Mouse (Mus musculus): Measurements from ENCODE around the gene Ppm1n.

Ppm1n gene

DNA sequence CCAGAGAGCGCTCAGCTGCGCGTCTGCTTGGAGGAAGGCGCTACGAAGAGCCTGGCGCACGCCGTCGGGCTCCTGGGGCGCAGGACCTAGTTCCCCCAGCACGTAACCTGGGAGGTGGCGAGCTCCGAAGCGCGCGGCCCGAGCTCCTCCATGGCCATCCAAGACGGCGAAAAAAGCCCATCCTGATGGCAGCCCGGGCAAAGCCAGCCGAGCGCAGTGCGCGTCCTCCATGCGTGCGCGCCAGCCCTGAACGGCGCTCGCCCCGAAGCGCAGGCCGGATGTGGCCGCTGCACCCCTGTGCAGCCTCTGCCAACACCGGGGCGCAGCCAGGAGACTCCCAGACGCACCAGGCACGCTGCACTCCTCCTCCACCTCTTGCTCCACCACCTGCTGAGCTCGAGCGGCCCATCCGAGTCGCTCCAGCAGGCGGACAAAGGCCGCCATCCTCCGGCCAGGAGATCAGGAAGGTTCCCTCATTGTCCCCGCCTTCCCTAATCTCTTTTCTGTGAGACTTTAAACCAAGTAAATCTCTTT is at the start of gene Ppm1n:
Gene Ppm1n (minus strand): TSS at position 484 of the 534 bp plus-strand sequence.
- peak; percentile 67 for DNase-seq

DNA sequence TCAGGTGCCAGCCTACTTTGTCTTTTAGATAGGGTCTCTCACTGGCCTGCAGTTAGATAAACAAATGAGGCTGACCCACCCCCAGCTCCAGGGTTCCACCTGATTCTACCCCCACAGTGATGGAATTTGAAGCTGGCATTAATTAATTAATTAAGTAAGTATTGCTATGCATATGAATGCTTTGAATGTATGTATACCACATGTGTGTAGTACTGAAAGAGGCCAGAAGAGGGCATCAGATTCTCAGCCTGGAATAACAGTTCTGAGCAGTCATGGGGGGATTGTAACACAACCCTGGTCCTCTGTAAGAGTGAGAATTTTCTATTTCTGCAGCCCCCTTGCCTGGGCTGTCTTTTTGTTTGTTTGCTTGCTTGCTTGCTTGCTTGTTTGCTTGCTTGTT is 48.6 kb upstream of the Ppm1n start:
- no peak for DNase-seq

DNA sequence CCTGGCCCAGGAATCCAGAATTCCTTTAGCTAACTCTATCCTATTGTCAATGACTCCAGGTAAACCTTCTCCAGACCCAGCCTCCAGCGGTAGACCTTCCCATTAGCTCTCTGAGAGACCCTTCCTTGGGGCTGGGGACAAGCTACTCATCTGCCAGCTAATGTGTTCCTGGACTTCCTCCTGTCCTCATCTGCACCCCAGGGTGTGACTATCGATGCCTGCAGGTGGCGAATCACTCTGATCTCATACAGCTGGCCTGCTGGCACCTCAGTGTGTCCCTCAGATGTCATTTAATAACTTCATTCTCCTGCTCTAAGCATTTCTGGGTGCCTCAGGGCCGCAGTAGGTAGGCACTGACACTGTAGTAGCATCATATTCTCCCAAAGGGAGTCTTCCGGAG is 47.9 kb upstream of the Ppm1n start:
- no peak for DNase-seq

DNA sequence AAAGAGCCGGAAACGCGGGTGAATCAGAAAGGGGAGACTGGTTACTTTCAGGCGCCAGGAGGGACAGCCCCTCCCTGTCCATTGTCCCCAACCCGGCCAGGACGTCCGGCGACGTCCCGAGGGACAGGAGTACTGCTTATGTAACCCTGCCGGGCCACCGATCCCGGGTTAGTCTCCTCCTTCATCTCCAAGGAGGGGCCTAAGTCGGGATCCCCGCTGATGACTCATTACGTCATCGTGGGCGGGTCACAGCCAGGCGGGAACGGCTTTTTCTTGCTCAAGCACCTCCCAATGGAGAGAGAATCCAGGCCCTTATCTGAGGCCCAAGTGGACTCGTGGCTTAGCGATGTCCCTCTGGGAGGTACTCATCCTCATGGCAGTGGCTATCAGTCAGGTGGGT is 47.3 kb upstream of the Ppm1n start:
- DNase-seq: no peak

DNA sequence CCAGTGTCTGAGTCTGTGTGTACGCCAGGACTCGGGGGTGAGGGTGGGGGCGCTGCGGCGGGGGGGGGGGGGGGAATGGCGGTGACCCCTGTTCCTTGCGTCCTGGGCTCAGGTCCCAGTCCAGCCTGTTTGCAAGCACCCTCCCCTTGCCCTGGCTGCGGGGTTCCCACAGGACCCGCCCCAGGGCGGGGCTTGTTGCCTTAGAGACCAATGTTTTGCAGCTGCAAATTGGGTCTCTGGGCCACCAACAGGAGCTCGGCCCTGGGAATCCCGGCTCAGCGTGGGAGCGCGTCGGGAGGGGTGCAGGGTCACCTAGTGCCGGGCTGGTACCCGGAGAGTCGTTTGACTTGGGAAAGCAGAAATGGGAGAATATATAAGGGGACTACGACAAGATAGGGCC is 46.5 kb upstream of the Ppm1n start:
- DNase-seq: peak; percentile 77

DNA sequence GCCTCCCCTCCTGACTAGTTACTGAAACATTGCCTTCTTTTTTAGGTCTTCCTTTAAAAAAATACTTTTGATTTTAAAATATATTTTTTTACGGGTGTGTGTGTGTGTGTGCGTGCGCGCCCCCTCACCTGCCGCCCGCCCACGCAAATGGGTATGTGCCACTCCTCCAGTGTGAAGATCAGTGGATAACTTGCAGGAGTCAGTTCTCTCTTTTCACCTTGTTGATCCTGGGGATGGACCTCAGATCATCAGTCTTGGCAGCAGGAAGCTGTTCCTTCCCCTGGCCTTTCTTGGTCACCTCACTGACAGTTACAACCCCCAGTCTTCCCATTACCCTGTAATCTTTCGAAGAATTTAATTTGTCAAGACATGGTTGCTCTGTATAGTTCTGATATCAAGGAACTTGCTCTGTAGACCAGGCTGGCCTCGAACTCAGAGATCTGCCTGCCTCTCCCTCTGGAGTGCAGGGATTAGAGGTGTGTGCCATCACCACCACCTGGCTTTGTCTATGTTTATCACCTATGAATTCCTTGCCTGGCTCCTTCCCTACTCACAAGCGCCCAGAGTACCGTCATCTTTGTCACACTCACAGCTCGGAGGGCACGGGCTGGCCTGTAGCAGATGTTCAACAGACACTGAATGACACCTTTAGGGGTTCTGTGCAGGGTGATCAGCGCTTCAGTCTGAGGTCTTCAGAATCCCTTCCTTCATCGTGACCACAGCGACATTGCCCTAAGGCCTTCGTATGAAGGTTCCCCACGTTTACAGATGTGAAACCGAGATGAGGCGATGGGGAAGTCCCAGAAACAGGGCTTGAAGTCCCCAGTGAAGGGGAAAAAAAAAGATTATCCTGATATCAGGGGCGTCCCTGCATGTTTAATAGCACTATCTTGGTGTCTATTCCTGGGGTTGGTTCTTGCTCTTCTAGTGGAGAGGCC is 45.7 kb upstream of the Ppm1n start:
- DNase-seq: no peak

DNA sequence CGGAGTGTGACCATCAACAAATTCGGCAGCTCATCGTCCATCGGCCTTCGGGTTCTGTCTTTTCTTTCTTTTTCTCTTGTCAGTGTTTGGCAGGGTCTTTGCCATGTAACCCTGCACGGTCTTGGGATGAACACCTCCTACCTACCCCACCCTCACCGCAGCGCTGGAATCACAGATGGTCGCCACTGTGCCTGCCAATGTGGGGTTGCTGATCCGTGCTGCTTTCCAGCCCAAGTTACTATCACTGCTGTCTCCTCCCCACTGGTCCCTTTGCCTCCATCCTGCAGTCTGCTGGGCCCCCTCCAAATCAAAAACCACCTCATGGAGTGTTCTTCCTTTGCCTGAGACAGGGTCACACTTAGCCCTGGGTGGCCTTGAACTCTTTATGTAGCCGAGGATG is 44.4 kb upstream of the Ppm1n start:
- no peak for DNase-seq

DNA sequence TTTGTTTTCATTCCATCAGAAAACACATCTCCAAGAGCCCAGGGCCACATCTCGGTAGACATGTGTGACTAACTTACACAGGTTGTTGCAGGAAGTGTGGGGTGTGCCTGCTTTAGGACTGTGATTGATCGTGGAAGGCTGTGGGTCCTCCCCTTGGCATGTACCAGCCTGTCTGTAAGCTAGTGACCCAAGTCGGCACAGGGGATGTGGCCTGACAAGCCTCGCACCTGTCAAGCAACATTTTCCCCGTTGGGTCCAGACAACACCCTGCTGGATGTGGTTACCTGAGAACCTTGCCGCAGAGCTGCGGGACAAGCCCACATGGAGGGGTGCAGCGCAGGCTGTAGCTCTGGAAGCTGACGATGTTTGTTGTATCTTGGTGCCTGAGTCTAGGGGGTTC is 42.6 kb upstream of the Ppm1n start:
- no peak for DNase-seq

DNA sequence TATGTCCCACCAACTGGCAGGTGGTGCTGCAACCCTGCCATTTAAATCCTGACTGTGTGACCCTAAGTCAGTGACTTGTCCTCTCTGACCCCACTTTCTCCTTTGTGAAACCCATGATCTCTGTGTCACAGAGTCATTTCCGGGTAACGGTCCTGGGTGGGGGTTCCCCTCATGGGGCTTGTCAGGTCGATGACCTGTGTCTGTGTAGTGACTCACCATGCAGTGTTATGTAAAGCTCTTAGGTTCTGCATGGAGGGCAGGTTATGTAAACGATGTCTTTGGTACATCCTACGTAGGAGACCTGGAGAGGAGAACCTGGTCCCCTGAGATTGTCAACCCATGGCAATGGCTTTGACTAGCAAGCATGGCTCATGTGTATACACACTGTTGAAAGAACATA is 41.6 kb upstream of the Ppm1n start:
- no peak for DNase-seq

- DNase-seq: no peak
Measured at GRCm38 (mm10) chr7:19320637-19321036, 40.8 kb upstream of the Ppm1n start.

DNA sequence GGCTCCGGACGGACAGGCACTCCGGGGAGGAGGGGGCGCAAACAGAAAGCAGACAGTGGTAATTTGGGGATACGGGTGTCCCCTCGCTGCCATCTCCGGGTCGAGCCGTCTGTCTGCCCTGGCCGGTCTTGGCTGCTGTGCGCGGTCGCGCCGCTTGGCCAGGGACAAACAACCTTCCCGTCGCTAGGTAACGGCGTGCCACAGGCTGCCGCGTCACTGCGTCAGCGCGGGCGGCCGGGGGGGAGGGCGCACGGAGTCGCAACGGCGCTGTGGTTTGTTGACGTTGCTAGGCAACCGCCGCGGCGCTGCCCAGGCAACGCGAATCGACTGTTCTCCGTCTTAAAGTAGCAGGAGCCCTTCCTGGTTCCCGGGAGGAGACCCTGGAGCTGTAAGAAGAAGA is 40.0 kb upstream of the Ppm1n start:
- DNase-seq: peak; percentile 93

- no peak for DNase-seq
Measured at GRCm38 (mm10) chr7:19319458-19319857, 39.6 kb upstream of the Ppm1n start.

DNA sequence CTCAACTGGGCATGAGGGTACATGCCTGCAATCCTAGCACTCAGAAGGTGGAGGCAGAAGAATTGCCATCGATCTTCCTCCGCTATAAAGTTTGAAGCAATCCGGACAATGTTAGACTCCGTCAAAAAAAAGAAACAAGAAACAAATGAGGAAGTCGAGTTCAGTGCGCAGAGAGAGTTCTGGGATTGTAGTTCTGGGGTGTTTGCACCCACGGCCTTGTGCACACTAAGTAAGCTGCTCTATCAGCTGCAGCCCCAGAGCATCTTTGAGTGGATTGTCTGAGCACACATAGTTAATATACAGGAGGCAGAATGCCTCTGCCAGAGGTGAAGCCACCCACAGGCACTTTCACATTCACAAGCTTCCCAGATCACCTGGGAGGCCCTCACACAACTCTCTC is 38.8 kb upstream of the Ppm1n start:
- no peak for DNase-seq

DNA sequence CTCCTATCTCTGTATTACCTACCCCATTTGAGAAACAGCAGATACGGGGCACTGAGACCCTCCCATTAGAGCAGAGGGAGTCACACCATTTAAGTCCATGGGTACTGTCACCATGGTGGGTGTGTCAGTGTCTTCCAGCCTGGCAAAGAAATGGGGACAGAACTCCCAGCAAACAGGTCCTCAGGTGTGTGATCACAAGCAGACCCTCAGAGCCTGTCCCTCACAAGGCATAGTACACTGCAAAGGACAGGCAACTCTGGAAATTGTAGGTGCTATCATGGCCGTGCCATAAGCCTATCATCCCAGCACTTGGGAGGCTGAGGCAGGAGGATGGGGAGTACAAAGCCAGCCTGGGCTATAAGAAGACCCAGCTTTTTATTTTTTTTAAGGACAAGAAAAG is 38.3 kb upstream of the Ppm1n start:
- DNase-seq: no peak

GRCm38 (mm10) chr7:19316451-19317161 is 36.7 kb upstream of the Ppm1n start:
- no peak for DNase-seq

- DNase-seq: no peak
Measured at GRCm38 (mm10) chr7:19314033-19314432, 34.2 kb upstream of the Ppm1n start.

DNA sequence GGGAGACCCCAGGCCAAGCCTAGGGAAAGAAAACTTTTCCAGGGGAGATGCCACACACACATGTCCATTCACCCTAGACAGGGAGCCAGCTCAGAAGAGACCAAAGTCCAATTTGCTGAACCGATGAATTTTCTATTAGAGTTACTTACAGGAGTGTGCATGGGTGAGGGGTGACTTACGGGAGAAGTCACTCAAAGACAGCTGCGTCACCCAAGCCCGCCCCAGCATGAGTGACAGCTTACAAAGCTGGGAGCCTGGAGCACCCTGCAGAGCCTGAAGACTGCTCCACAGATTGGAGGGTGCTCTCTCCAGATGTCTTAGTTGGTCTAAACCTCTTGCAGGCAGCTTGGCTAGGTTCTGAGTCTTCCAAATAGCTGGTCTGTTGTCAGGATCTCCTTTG is 32.1 kb upstream of the Ppm1n start:
- no peak for DNase-seq

DNA sequence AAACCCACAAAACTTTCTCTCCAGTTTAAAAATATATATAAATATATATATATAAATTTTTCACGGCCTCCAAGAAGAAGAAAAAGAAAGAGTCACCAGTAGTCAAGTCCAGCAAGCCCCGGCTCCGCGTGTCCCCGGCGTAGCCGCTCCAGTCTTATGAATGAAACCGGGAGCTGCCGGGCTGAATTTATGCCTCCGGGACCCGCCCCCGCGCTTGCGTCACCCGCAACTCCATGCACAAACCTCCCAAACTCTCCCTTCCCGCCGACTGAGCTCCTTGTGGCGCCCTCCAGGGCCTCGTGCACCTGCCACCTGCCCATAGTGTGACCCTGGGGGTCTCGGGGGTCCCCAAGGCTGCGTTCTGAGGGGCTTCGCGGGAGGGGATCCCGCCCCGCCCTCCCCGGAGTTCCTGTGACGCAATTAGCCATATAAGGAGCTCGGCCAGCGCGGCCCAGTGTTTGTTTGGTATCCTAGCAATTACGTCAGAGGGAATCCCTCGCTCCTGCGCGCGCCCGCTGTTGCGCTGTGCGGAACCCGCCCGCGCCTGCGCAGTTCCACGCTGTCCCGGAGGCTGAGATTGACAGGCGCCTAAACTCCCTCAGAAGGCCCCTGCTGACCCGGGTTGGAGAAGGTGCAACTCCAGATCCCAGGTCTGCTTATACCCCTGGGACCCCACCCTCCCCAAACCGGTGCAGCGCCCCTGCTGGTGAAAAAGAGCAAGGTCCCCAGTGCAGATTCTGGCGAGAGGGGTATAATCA is 30.2 kb upstream of the Ppm1n start, which contains the start of gene Fosb:
Gene Fosb (minus strand): TSS at position 168 of the 758 bp plus-strand sequence.
- DNase-seq: peak; percentile 97

GRCm38 (mm10) chr7:19309278-19309883 is 29.5 kb upstream of the Ppm1n start:
- no peak for DNase-seq

GRCm38 (mm10) chr7:19308454-19309277 is 28.8 kb upstream of the Ppm1n start:
- DNase-seq: peak; percentile 96

GRCm38 (mm10) chr7:19307739-19308453 is 28.0 kb upstream of the Ppm1n start:
- peak; percentile 77 for DNase-seq

Data from thymus, postnatal 4 days (tissue).